Comparison of ENCODE assay signal across 10 mouse cellular contexts in genomic region chr1:187366806-187367205, GRCm38 (mm10).
DNase-seq lines count a peak whose midpoint lies in the region; ATAC-seq and TF ChIP-seq lines count a peak whose summit lies in the region.
"Had no signal": no experiment of that assay in that cellular context is flagged by ENCODE, and none has a peak within 500 bp of the region (broad histone marks: within the 10 kb centered on the region; RNA-seq: fewer than 3 reads in every experiment).

No protein-coding gene starts in this region.

- H3K4me3 ChIP-seq in cerebellum, adult 2 months (replicated peaks; ENCODE audit: insufficient read depth, low read depth, low read length): no peak overlapping the region
- no peak overlapping the region for H3K4me3 ChIP-seq in lung, embryonic 14.5 days (ENCODE audit: low read depth, low read length)
- H3K4me3 ChIP-seq: embryonic facial prominence, embryonic 13.5 days; heart, embryonic 15.5 days had no signal

- TF ChIP-seq POLR2A in cerebellum, adult 2 months (IDR thresholded peaks at IDR 0.05; ENCODE audit: borderline replicate concordance, insufficient read depth, low read length): no peak

- H3K36me3 ChIP-seq in lung, embryonic 14.5 days (ENCODE audit: insufficient read depth): no peaks in the 10 kb centered on the region
- H3K36me3 ChIP-seq: embryonic facial prominence, embryonic 13.5 days; heart, embryonic 15.5 days had no signal

- WGBS in cerebellum, adult 2 months: 56% methylated on average over 2 of the region's 2 CpGs
- WGBS in lung, embryonic 14.5 days: 49% methylated on average over 2 of the region's 2 CpGs

- ATAC-seq in lung, embryonic 14.5 days (ENCODE audit: insufficient read depth): no peak
- ATAC-seq in hematopoietic stem cell, adult 5-6 weeks (replicated peaks in 1 of 2; ENCODE audit: insufficient read depth in 1 of 2, low FRiP score in 2 of 2, low TSS enrichment in 1 of 2, low read depth in 1 of 2, poor library complexity in 2 of 2, severe bottlenecking in 2 of 2): peak; percentile 60 to 65; a peak in 3 of 4 replicates
- ATAC-seq in neutrophil, adult 5-6 weeks (ENCODE audit: extremely low read depth, insufficient number of reproducible peaks, low FRiP score, poor library complexity, severe bottlenecking): peak; percentile 86

- no peaks in the 10 kb centered on the region for H3K27me3 ChIP-seq in cerebellum, adult 2 months (ENCODE audit: control insufficient read depth, insufficient read depth, low read length)
- H3K27me3 ChIP-seq in lung, embryonic 14.5 days (ENCODE audit: insufficient read depth, low read length): no peaks in the 10 kb centered on the region
- H3K27me3 ChIP-seq: embryonic facial prominence, embryonic 13.5 days; heart, embryonic 15.5 days had no signal

- no peak overlapping the region for H3K9ac ChIP-seq in lung, embryonic 14.5 days
- H3K9ac ChIP-seq: embryonic facial prominence, embryonic 13.5 days; heart, embryonic 15.5 days had no signal

- H3K9me3 ChIP-seq in lung, embryonic 14.5 days (ENCODE audit: low read depth, low read length): no peaks in the 10 kb centered on the region
- H3K9me3 ChIP-seq: embryonic facial prominence, embryonic 13.5 days; heart, embryonic 15.5 days had no signal

- H3K27ac ChIP-seq in cerebellum, adult 2 months (ENCODE audit: insufficient read depth, low read length): no peak overlapping the region
- no peak overlapping the region for H3K27ac ChIP-seq in lung, embryonic 14.5 days (ENCODE audit: low read depth)
- H3K27ac ChIP-seq: embryonic facial prominence, embryonic 13.5 days; heart, embryonic 15.5 days had no signal

- no peak overlapping the region for H3K4me2 ChIP-seq in lung, embryonic 14.5 days
- H3K4me2 ChIP-seq: embryonic facial prominence, embryonic 13.5 days; heart, embryonic 15.5 days had no signal

- H3K4me1 ChIP-seq in cerebellum, adult 2 months (ENCODE audit: control insufficient read depth, insufficient read depth, low read length): no peaks in the 10 kb centered on the region
- H3K4me1 ChIP-seq in lung, embryonic 14.5 days (ENCODE audit: insufficient read depth): no peaks in the 10 kb centered on the region
- H3K4me1 ChIP-seq: embryonic facial prominence, embryonic 13.5 days; heart, embryonic 15.5 days had no signal

- TF ChIP-seq CTCF in cerebellum, adult 2 months (IDR thresholded peaks at IDR 0.05; ENCODE audit: borderline replicate concordance, insufficient read depth, low read depth, low read length): peak; percentile 12; the same call in 1 of the 2 replicates
- TF ChIP-seq CTCF in lung, embryonic 14.5 days (IDR thresholded peaks at IDR 0.05; ENCODE audit: low read depth): 0 out of 2 replicates have a peak, but pooled peaks have one; percentile 17

- DNase-seq in cerebellum, adult 2 months: no peak
- DNase-seq in cerebellum, adult 9-11 months: no peak
- no peak for DNase-seq in lung, embryonic 14.5 days
- DNase-seq in lung, postnatal 10 days: no peak
- DNase-seq in frontal cortex, postnatal 14 days (ENCODE audit: low spot score in 2 of 2): no peak
- no peak for DNase-seq in left cerebral cortex, postnatal 4 days

- intact Hi-C loops in left cerebral cortex, postnatal 4 days (cut with DNase I): no loop called here
